Mouse (Mus musculus) stomach, embryonic 15.5 days (tissue): ENCODE measurements around the gene Nek4. TPM values are rescaled to one million over a fixed set of nuclear protein-coding genes. Genes with fewer than 3 reads are reported as not detected.

Experiments
- ATAC-seq: fragments of 200-750 bp; cut with Nextera tagmentation; 2 replicates; pipeline ENCODE4 v1.8.0; 2017; ENCODE audit warnings: low read depth, moderate number of reproducible peaks, moderate TSS enrichment; ENCODE audit not compliant: insufficient read depth, low FRiP score
- H3K27ac ChIP-seq: fragments of 300-500 bp; sonication (generic); 2 replicates; pipeline ENCODE4 v1.5.1; 2015; ENCODE audit warnings: mild to moderate bottlenecking, inconsistent platforms
- H3K27me3 ChIP-seq: fragments of 300-500 bp; sonication (generic); replicated peaks from 2 replicates; pipeline ENCODE4 v1.6.1; 2015; ENCODE audit warnings: inconsistent platforms
- H3K36me3 ChIP-seq: fragments of 300-500 bp; sonication (generic); 2 replicates; pipeline ENCODE4 v1.6.1; 2015; ENCODE audit warnings: inconsistent platforms
- H3K4me1 ChIP-seq: fragments of 300-500 bp; sonication (generic); 2 replicates; pipeline ENCODE4 v1.6.1; 2015; ENCODE audit warnings: inconsistent platforms
- H3K4me2 ChIP-seq: fragments of 300-500 bp; sonication (generic); 2 replicates; pipeline ENCODE4 v1.6.1; 2015; ENCODE audit warnings: mild to moderate bottlenecking, inconsistent platforms
- H3K4me3 ChIP-seq: fragments of 300-500 bp; sonication (generic); replicated peaks from 2 replicates; pipeline ENCODE4 v1.5.1; 2015; ENCODE audit warnings: inconsistent platforms
- H3K9ac ChIP-seq: fragments of 300-500 bp; sonication (generic); 2 replicates; pipeline ENCODE4 v1.6.1; 2015; ENCODE audit warnings: inconsistent platforms
- H3K9me3 ChIP-seq: fragments of 300-500 bp; sonication (generic); 2 replicates; pipeline ENCODE4 v1.6.1; 2016; ENCODE audit warnings: inconsistent platforms
- WGBS: fragments of 180-500 bp; shearing (Covaris S2); methylation state at CpG from one replicate; pipeline ENCODE4 v1.1.7; 2015; 5-methylcytosine and 5-hydroxymethylcytosine counted together
- polyA plus RNA-seq: library from polyadenylated mRNA; unstranded; fragments of >200 nt; fragmentation: Nextera tagmentation; extraction: Ambion mirVana; gene quantifications from 2 replicates; pipeline ENCODE4 v1.2.1, GENCODE M21; 2015

Nek4 gene
- 10.7 and 10.8 TPM in 2 replicates for polyA plus RNA-seq

- Histone ChIP-seq H3K9ac (peak within 1 kb of the TSS; percentile 70), H3K4me2 (peak within 1 kb of the TSS; percentile 76), H3K27me3 (no peaks in the 10 kb centered on the region), H3K9me3 (no peaks in the 10 kb centered on the region), H3K27ac (peak within 1 kb of the TSS; percentile 18; the same call in 1 of the 2 replicates), H3K4me1 (peaks cover 3% of the 10 kb centered on the region; the same call in 1 of the 2 replicates), H3K36me3 (0 out of 2 replicates have a peak, but pooled peaks cover 4% of the 10 kb centered on the region), H3K4me3 (peak within 1 kb of the TSS; percentile 75)
- under 1% methylated on average over 57 of the region's 57 CpGs for WGBS
- ATAC-seq: peak; percentile 100
Observed at GRCm38 (mm10) chr14:30951154-30951825, at the start of gene Nek4. Gene Nek4 (plus strand): TSS chr14:30951377.

GRCm38 (mm10) chr14:30902628-30903027 lies 48.5 kb upstream of the Nek4 start:
- Histone ChIP-seq H3K27me3 (no peaks in the 10 kb centered on the region), H3K27ac (no peak overlapping the region)
- no peak for ATAC-seq

GRCm38 (mm10) chr14:30903036-30903435 lies 48.1 kb upstream of the Nek4 start:
- Histone ChIP-seq H3K4me2 (no peak overlapping the region), H3K27ac (no peak overlapping the region)
- 62% methylated on average over 3 of the region's 3 CpGs for whole genome bisulfite sequencing

More at GRCm38 (mm10) chr14:30902628-30903027, 48.5 kb upstream of the Nek4 start:
- WGBS: 81% methylated on average over 5 of the region's 5 CpGs
- no peak overlapping the region for H3K9ac ChIP-seq
- no peaks in the 10 kb centered on the region for H3K4me1 ChIP-seq
- no peak overlapping the region for H3K4me3 ChIP-seq
- H3K36me3 ChIP-seq: no peaks in the 10 kb centered on the region
- H3K9me3 ChIP-seq: no peaks in the 10 kb centered on the region
- no peak overlapping the region for H3K4me2 ChIP-seq

GRCm38 (mm10) chr14:30904307-30904706 lies 46.9 kb upstream of the Nek4 start:
- no peaks in the 10 kb centered on the region for H3K9me3 ChIP-seq

More at GRCm38 (mm10) chr14:30903036-30903435, 48.1 kb upstream of the Nek4 start:
- no peaks in the 10 kb centered on the region for H3K27me3 ChIP-seq
- H3K9me3 ChIP-seq: no peaks in the 10 kb centered on the region
- no peaks in the 10 kb centered on the region for H3K36me3 ChIP-seq
- H3K4me1 ChIP-seq: no peaks in the 10 kb centered on the region
- no peak overlapping the region for H3K4me3 ChIP-seq
- H3K9ac ChIP-seq: no peak overlapping the region
- ATAC-seq: no peak

GRCm38 (mm10) chr14:30906001-30906400 lies 45.2 kb upstream of the Nek4 start:
- Histone ChIP-seq H3K9ac (no peak overlapping the region), H3K27me3 (no peaks in the 10 kb centered on the region), H3K4me2 (no peak overlapping the region), H3K9me3 (no peaks in the 10 kb centered on the region), H3K4me1 (no peaks in the 10 kb centered on the region), H3K27ac (no peak overlapping the region), H3K36me3 (no peaks in the 10 kb centered on the region), H3K4me3 (no peak overlapping the region)
- ATAC-seq: no peak
- whole genome bisulfite sequencing: 89% methylated on average over 6 of the region's 6 CpGs

More at GRCm38 (mm10) chr14:30904307-30904706, 46.9 kb upstream of the Nek4 start:
- no peaks in the 10 kb centered on the region for H3K36me3 ChIP-seq
- H3K27ac ChIP-seq: no peak overlapping the region
- H3K4me1 ChIP-seq: no peaks in the 10 kb centered on the region
- ATAC-seq: no peak
- 83% methylated on average over 8 of the region's 8 CpGs for WGBS
- no peak overlapping the region for H3K4me2 ChIP-seq
- no peak overlapping the region for H3K9ac ChIP-seq
- no peak overlapping the region for H3K4me3 ChIP-seq
- no peaks in the 10 kb centered on the region for H3K27me3 ChIP-seq

- no peak overlapping the region for H3K27ac ChIP-seq
Observed at GRCm38 (mm10) chr14:30907814-30908265, 43.3 kb upstream of the Nek4 start.

GRCm38 (mm10) chr14:30911141-30911540 lies 40.0 kb upstream of the Nek4 start:
- no peak overlapping the region for H3K9ac ChIP-seq
- H3K4me2 ChIP-seq: no peak overlapping the region
- H3K9me3 ChIP-seq: no peaks in the 10 kb centered on the region
- H3K27me3 ChIP-seq: no peaks in the 10 kb centered on the region
- H3K4me1 ChIP-seq: no peaks in the 10 kb centered on the region
- H3K27ac ChIP-seq: no peak overlapping the region
- H3K36me3 ChIP-seq: no peaks in the 10 kb centered on the region
- WGBS: 91% methylated on average over 8 of the region's 8 CpGs
- ATAC-seq: no peak
- no peak overlapping the region for H3K4me3 ChIP-seq

More at GRCm38 (mm10) chr14:30907814-30908265, 43.3 kb upstream of the Nek4 start:
- 35% methylated on average over 3 of the region's 3 CpGs for WGBS
- no peak overlapping the region for H3K9ac ChIP-seq
- H3K4me2 ChIP-seq: no peak overlapping the region
- ATAC-seq: peak; percentile 64; the same call in 1 of the 2 replicates
- H3K27me3 ChIP-seq: no peaks in the 10 kb centered on the region
- no peak overlapping the region for H3K4me3 ChIP-seq
- H3K9me3 ChIP-seq: no peaks in the 10 kb centered on the region
- no peaks in the 10 kb centered on the region for H3K4me1 ChIP-seq
- no peaks in the 10 kb centered on the region for H3K36me3 ChIP-seq

- Histone ChIP-seq H3K27ac (no peak overlapping the region), H3K36me3 (no peaks in the 10 kb centered on the region), H3K4me1 (no peaks in the 10 kb centered on the region), H3K27me3 (no peaks in the 10 kb centered on the region), H3K9me3 (no peaks in the 10 kb centered on the region), H3K9ac (no peak overlapping the region), H3K4me3 (no peak overlapping the region), H3K4me2 (no peak overlapping the region)
- 77% methylated on average over 8 of the region's 8 CpGs for WGBS
- ATAC-seq: no peak
Observed at GRCm38 (mm10) chr14:30912641-30913040, 38.5 kb upstream of the Nek4 start.

- ATAC-seq: no peak
- Histone ChIP-seq H3K9me3 (no peaks in the 10 kb centered on the region), H3K4me2 (no peak overlapping the region), H3K9ac (no peak overlapping the region), H3K4me3 (no peak overlapping the region), H3K27me3 (no peaks in the 10 kb centered on the region), H3K36me3 (no peaks in the 10 kb centered on the region), H3K27ac (no peak overlapping the region), H3K4me1 (no peaks in the 10 kb centered on the region)
- WGBS: 80% methylated on average over 5 of the region's 5 CpGs
Observed at GRCm38 (mm10) chr14:30913404-30913803, 37.8 kb upstream of the Nek4 start.

GRCm38 (mm10) chr14:30916516-30916915 lies 34.7 kb upstream of the Nek4 start:
- Histone ChIP-seq H3K27ac (0 out of 2 replicates have a peak overlapping the region, but pooled peaks have one; percentile 31), H3K9ac (no peak overlapping the region), H3K9me3 (no peaks in the 10 kb centered on the region), H3K4me1 (no peaks in the 10 kb centered on the region), H3K36me3 (no peaks in the 10 kb centered on the region), H3K27me3 (no peaks in the 10 kb centered on the region), H3K4me3 (no peak overlapping the region), H3K4me2 (no peak overlapping the region)
- WGBS: 81% methylated on average over 1 of the region's 1 CpGs
- no peak for ATAC-seq

- no peak overlapping the region for H3K4me3 ChIP-seq
- no peak overlapping the region for H3K27ac ChIP-seq
- no peaks in the 10 kb centered on the region for H3K9me3 ChIP-seq
- no peaks in the 10 kb centered on the region for H3K36me3 ChIP-seq
- ATAC-seq: no peak; the same call in 1 of the 2 replicates
- 47% methylated on average over 8 of the region's 8 CpGs for WGBS
- H3K9ac ChIP-seq: no peak overlapping the region
- no peaks in the 10 kb centered on the region for H3K4me1 ChIP-seq
- no peaks in the 10 kb centered on the region for H3K27me3 ChIP-seq
- H3K4me2 ChIP-seq: no peak overlapping the region
Observed at GRCm38 (mm10) chr14:30922053-30922670, 29.0 kb upstream of the Nek4 start.
